Mouse (Mus musculus) adrenal gland (tissue): ENCODE results near the gene Ccr7.

Source experiments
- intact Hi-C: fragments of 180-260 bp; cut with DNase I; formaldehyde crosslinking; loops from one replicate; pipeline ENCODE4 v1.15.1; 2025

Gene Ccr7

GRCm38 (mm10) chr11:99138976-99139375, 15.9 kb downstream of the Ccr7 start:
- intact Hi-C loops: no loop called here

GRCm38 (mm10) chr11:99137385-99137784, 17.5 kb downstream of the Ccr7 start:
- intact Hi-C loops: no loop called here

DNA sequence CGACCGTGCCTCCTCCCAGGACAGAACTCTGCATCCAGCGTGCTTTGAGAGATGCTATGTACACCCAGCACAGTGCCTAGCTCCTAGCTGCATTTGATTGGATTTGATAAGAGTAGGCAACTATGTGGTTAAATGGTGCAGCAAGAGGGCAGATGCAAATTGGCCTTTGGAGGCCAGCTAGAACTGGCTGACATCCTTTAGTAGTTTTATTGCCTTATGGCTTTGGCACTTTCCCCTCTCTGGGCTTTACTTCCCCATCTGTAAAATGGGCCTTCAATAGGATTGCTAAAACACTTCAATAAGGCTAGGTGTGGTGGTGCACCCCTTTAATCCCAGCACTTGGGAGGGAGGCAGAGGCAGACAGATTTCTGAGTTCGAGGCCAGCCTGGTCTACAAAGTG, 17.9 kb downstream of the Ccr7 start:
- intact Hi-C loops: no loop called here

DNA sequence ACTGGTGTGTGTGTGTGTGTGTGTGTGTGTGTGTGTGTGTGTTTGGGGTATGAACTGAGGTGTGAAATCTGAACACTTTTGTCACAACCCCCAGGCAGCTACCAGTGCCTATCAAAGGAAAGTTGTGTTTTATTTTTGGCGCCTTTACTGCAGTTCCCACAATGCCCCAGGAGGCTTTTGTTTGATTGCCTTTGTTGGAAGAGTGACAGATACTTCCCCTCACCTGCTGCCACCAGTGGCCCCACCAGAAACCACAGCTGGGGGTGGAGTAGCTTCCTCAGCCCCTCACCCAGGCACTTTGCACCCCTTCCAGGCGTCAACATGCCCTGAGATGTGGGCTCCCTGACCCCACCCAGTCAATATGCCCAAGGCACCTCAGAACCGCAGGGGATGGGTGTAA, 18.5 kb downstream of the Ccr7 start:
- intact Hi-C loops: no loop called here

DNA sequence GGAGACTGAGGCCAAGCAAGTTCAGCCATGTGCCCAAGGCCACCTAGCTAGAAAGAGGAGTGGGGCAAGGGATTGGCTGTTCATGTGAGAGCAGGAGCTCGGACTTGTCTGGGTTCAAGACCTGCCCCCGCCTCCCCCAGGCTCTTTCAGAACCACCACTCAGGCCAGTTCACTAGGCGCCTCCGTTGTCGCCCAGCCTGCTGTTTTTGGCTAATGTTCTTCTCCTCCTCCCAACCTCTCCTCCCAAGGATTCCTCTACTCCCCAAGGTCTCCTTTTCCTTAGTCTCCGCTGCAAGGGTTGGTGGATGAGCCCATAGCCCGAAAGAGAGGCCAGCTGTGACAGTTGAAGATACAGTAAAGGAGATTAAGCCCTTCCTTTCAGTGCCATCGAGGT, 19.8 kb downstream of the Ccr7 start:
- intact Hi-C loops: no loop called here

DNA sequence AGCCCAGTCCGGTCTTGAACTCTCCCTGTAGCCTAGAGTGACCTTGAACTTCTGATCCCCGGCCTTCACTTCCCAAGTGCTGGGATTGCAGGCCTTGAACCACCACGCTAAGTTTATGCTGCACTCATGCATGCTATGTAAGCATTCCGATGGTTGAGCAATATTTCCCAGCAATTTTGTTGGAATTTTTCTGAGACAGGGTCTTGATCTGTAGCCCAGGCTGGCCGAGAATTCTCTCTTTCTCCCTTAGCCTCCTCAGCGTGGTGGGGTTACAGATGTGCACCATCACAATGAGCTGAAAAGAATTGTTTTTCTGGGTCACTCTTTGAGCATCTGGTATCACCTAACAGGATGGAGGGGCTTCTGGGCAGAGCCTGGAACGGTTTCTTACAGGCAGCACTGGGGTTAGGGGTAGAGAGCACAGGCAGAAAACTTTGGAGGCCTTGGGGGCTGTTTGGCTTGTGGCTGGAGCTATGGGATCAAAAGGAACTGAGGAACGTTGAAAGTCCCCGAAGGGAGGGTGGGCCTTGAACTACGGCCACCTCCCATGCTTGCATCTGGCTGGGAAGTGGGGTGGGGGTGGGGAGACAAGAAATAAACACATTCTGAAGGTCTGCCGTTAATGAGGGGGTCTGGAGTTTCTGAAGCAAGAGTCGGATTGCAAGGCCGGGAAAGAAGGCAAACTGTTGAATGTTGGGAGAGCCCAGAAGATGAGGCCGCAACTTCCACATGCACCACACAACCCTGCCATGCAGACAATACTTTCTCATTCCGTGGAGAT, 20.4 kb downstream of the Ccr7 start:
- intact Hi-C loops: no loop called here

GRCm38 (mm10) chr11:99133285-99133897, 21.5 kb downstream of the Ccr7 start:
- intact Hi-C loops: no loop called here

DNA sequence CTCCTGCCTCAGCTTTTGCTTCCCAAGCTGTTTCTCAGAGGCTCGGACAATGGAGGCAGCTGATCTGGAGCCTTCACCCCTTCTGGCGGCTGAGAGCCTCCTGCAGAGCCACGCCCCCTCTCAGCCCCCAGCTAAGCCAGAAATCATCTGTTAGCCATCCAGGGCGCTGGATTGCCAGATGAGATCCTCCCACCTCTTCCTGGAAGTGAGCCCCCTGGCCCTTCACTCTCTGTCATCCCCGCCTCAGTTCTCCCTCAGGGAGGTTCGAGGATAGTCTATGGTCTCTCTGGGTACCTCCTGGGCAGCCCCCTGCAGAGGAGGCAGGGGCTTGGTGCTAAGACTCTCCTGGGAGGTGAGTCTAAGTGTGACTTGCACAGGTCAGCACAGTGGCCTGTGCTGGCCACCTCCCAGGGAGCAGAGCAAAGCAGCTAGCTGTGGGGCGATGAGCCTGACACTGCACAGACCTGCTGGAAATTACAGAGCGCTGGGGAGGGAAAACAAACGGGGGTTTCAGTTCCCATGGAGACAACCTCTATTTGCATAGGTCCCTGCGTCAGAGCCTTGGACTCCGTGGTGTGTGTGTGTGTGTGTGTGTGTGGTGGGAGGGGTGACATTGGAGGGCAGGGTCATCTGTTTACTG, 22.7 kb downstream of the Ccr7 start:
- intact Hi-C loops: no loop called here

- intact Hi-C loops: no loop called here
These were observed 23.4 kb downstream of the Ccr7 start for GRCm38 (mm10) chr11:99131463-99131840.

DNA sequence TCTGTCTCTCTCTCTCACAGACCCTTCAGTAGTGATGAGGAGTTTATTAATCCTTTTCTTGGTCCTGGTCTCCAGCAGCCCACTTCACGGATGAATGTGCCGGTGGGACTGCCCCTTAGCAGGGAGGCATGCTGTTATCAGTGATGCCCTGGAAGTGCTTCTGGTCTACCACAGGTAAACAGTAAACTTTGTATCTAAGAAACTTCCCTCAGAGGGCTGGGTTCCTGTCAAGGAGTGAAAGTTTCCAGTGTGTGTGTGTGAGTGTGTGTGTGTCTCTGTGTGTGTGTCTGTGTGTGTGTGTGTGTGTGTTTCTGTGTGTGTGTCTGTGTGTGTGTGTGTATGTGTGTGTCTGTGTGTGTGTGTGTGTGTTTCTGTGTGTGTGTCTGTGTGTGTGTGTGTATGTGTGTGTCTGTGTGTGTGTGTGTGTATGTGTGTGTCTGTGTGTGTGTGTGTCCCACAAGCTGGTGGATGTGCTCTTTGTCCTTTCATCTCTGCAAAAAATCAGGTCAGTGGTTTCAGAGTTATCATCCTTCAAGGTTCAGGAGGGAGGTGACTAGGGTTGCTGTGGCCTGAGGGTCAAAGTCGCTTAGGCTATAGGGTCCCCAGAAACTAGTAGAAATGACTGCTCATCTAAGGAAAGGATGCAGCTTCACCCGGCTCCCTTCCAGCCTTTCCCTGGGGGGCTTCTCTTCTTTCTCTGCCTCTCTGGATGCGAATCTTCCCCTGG, 24.0 kb downstream of the Ccr7 start:
- intact Hi-C loops: no loop called here

DNA sequence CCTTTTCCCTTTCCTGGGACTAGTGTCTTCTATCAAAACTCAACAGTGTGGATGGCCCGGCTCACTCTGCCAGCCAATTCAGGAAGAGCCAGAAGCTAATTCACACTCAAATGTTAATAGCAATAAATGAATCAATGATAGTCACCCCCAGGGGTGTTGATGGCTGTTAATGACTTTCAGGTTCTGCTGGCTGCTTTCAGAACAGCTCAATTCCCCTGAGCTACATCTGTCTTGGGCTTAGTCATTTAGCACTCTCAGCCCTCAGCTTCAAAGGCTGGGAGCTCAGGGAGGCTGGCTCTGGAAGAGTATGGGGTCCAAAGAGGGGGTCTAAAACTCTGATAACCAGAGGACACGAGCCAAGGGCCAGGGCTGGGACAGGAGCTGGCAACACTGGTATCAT, 25.6 kb downstream of the Ccr7 start:
- intact Hi-C loops: no loop called here

GRCm38 (mm10) chr11:99127785-99128682, 26.8 kb downstream of the Ccr7 start:
- intact Hi-C loops: no loop called here

- intact Hi-C loops: no loop called here
These were observed 28.2 kb downstream of the Ccr7 start for GRCm38 (mm10) chr11:99126482-99127253.

DNA sequence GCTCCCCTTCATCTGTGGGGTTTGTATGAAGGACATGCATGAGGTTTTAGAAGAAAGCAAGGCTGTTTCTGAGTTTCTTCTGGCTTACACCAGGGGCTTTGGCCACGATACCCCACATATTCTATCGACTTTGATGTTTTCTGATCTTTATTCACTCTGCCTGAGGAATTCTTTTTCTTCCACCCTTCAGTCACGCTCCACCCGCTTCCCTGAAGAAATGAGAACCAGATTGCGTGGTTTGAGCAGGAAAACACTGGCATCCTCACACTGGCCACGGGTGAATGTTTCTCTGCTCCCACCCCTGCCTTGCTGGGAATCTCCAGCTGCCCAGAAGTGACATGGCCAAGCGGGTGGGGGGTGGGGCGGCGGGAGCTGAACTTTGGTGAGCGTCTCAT, 30.2 kb downstream of the Ccr7 start:
- intact Hi-C loops: loop anchor here (2.0 kb wide), 1 partner anchor 86 kb away; no protein-coding TSS in a partner anchor

GRCm38 (mm10) chr11:99123977-99124634, 30.8 kb downstream of the Ccr7 start:
- intact Hi-C loops: loop anchor here (2.0 kb wide), 1 partner anchor 85 kb away; no protein-coding TSS in a partner anchor

DNA sequence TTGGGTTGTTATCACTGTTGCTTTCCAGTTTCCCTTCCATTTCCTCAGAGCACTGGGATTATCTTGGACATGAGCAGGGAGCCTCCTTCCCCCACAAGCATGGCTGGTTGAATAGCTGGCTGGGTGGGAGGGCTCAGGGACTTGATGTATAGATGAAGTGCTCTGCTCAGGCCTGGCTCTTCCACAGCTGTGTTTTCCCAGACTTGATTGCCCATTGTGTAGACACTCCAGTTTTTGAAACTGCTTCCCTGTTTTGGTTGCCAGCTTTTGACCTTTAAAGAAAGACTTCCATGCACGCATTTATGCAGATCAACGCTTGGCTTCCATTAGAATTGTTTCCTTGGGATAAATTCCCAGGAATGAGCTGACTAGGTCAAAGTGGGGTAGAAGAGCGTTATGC, 32.2 kb downstream of the Ccr7 start:
- intact Hi-C loops: no loop called here

DNA sequence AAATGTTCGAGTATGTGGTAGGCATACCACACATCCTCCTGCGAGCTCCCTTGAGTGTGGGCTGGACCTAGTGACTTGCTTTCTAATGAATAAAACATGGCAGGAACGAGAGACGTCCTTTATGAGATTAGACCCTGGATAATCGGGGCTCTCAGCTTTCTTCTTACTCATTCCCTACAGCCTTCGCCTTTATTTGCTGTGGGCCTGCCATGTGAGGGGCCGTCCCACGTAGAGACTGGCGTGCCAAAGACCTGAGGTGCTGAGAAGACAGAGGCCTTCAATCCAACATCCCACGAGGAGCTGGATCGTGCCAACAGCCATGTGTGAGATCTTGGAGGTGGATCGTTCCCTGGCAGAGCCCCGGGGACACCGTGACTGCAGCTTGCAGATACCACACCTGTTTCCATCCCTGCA, 33.7 kb downstream of the Ccr7 start:
- intact Hi-C loops: no loop called here

DNA sequence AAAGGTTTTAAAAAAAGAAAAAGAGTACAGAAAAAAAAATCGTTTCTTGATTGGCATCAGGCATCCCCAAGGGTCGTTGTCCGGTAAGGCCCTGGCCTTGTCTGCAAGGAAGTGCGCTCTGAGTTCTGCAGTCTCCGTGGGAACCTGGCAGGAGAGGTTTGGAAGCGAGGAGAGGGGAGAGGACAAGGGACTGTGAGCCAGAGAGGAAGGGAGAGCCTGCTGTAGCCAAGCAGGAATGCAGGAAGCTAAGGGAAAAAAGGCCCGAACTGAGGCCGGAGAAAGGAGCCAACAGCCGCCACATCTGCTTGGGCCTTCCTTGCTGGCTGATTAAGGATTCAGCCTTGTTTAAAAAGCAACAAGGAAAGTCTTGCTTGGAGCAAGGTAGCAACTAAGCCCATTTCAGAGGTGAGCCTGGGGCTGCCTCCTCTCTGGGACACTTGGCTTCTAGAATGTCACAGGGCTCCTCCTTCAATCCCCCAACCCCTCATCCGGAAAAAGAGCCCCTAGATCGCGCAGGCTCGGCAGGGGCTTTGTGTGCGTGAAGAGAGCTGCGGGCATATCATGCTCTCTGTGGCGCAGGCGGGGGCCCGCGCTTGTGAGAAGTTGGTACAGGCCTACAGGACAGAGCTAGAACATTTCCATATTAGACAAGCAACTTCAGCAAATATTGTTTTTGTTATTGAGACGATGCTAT, 34.2 kb downstream of the Ccr7 start:
- intact Hi-C loops: no loop called here

GRCm38 (mm10) chr11:99118963-99119362, 35.9 kb downstream of the Ccr7 start:
- intact Hi-C loops: no loop called here
